Mouse (Mus musculus) erythroblast, embryonic 14.5 days (primary cell): Measurements from ENCODE around the gene Sh3d21. TPM values are rescaled to one million over a fixed set of nuclear protein-coding genes. Genes with fewer than 3 reads are reported as not detected.

Experiments used
- H3K27me3 ChIP-seq: 2 replicates; pipeline ENCODE4 v1.6.1; 2012; ENCODE audit warnings: inconsistent platforms; ENCODE audit not compliant: control insufficient read depth
- H3K36me3 ChIP-seq: 2 replicates; pipeline ENCODE4 v1.6.1; 2012; ENCODE audit warnings: mild to moderate bottlenecking, inconsistent platforms; ENCODE audit not compliant: control insufficient read depth
- H3K4me1 ChIP-seq: 2 replicates; pipeline ENCODE4 v1.6.1; 2012; ENCODE audit warnings: inconsistent platforms; ENCODE audit not compliant: control insufficient read depth
- H3K4me3 ChIP-seq: replicated peaks from 2 replicates; pipeline ENCODE3; 2012; ENCODE audit warnings: moderate library complexity, mild to moderate bottlenecking, inconsistent platforms
- H3K9me3 ChIP-seq: 2 replicates; pipeline ENCODE4 v1.6.1; 2012; ENCODE audit warnings: low read length, inconsistent platforms, mixed read lengths; ENCODE audit not compliant: control insufficient read depth
- GATA1 ChIP-seq: IDR thresholded peaks from 2 replicates; pipeline ENCODE4 v1.6.1; 2012; ENCODE audit warnings: low read length, inconsistent platforms, mixed read lengths
- TAL1 ChIP-seq: IDR thresholded peaks from 3 replicates; pipeline ENCODE4 v1.6.1; 2012; ENCODE audit warnings: low read length, inconsistent platforms, mixed read lengths
- polyA plus RNA-seq: library from polyadenylated mRNA; stranded (reverse); fragments of >175 nt; gene quantifications from 2 replicates; pipeline ENCODE4 v1.2.3, GENCODE M21; 2012

Sh3d21 gene
- polyA plus RNA-seq, 1 experiment = 0.05 TPM

DNA sequence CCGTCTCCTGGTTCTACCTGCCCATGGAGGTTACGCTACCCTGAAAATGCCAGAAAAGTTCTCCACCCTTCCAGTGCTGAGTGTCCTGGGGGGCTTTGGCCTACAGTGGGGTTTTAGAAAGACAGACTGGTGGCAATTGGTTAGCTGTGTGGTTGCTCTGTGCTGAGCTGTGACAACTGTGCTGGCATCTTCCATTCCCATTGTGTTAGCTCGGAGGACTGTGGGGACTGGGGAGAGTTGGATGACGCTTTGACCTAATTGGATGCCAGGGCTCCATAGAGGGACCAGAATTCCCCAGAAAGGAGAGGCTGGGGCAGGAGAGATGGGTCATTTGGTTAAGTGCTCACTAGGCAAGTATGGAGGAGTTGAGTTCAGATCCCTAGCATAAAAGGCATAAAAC lies 29.1 kb downstream of the Sh3d21 start:
- Histone ChIP-seq H3K36me3 (peaks cover 82% of the 10 kb centered on the region), H3K27me3 (no peaks in the 10 kb centered on the region)
- no peak for TF ChIP-seq GATA1
- no peak for TF ChIP-seq TAL1

DNA sequence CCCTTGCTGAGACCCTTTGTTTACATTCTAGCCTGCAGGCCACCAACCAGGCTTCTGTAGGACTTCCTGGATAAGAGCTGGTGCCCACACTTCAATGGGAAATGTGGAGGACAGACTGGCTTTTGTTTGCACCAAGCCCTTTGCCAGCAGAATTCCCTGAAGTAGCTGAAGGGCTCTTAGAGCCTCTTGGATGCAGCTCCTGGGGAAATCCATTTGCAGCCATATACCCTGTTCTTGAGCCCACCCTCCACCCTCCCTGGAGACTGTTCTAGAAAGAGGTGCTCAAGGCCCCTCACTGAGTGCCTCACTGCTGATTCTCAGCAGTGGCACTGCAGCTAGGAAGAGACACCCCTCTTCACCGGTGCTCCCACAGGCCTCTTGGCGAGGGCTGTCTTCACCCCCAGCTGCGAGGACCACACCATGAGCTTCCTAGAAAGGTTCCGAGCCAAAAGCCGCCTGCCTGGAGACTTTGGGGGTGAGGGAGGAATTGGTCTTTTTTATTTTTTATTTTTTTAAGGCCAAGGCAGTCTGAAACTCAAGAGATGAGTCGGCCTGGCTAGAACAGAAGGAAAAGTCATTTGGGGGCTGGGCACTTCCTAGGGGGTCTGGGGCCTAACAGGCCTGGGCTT lies 30.5 kb downstream of the Sh3d21 start:
- peaks cover 82% of the 10 kb centered on the region for H3K36me3 ChIP-seq
- H3K9me3 ChIP-seq = no peaks in the 10 kb centered on the region
- TF ChIP-seq GATA1 (no peak), TAL1 (no peak)
- no peak overlapping the region for H3K4me3 ChIP-seq
- H3K4me1 ChIP-seq = no peaks in the 10 kb centered on the region
- H3K27me3 ChIP-seq = no peaks in the 10 kb centered on the region

More for the DNA sequence above, 29.1 kb downstream of the Sh3d21 start:
- Histone ChIP-seq H3K9me3 (no peaks in the 10 kb centered on the region), H3K4me1 (no peaks in the 10 kb centered on the region), H3K4me3 (no peak overlapping the region)

DNA sequence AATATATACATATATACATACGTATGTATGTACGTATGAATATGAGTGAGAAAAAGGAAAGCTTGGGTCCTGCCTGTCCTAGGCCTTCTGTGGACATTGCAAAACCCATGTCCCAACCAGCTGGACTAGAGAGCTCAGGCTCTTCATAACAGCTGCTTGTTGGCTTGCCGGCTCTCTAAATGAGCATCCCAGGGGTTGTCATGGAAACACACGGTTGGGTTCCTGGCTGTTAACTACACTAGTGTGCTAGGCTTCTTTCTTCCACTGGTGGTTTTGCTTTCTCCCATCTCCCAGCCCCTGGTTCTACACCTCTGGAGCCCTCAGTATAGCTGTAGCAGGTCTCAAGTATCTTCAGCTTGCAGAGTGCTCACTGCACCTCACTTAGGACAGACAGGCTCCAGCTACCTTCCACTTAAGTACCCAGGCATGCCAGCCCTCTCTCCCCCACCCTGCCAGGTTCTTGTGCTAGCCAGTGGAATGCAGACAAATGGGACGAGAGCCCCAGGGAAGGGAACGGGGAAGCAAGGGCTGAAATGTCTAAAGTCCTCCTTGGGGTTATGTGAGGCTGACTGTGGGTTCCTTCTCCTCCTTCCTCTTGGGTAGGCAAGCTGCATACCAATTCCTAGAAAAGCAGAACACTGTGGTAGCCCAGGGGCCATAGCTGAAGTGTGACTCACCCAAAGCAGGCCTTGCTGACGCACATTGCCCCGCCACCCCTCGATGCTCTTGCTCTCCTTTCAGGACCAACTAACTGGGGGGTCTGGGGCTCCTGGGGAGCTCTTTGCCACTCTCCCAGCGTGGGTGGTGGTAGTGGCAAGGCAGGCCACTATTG lies 31.8 kb downstream of the Sh3d21 start:
- Histone ChIP-seq H3K36me3 (peaks cover 78% of the 10 kb centered on the region), H3K4me1 (no peaks in the 10 kb centered on the region), H3K27me3 (no peaks in the 10 kb centered on the region), H3K9me3 (no peaks in the 10 kb centered on the region), H3K4me3 (no peak overlapping the region)
- TF ChIP-seq TAL1 (no peak), GATA1 (no peak)

DNA sequence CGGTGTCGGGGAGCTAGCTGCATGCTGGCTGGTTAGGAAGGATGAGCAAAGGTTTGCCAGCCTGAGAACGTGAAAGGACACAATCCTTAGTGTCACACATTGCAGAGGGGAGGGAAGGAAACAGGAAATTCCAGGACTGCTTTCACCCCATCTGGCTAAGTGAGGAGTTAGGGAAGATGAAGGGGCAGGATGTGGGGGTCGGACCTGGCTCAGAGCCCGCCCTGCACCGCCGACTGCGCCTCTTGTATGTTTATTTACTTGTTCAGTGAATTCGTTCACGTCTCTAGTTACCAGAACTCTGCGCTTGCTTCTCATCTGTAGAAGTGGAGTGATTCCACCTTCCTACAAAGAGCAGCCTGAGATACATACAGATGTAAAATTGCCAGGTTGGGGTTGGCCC lies 32.8 kb downstream of the Sh3d21 start:
- TF ChIP-seq TAL1 (no peak), GATA1 (no peak)
- Histone ChIP-seq H3K4me1 (no peaks in the 10 kb centered on the region), H3K9me3 (no peaks in the 10 kb centered on the region), H3K4me3 (no peak overlapping the region), H3K27me3 (no peaks in the 10 kb centered on the region), H3K36me3 (peaks cover 80% of the 10 kb centered on the region)

DNA sequence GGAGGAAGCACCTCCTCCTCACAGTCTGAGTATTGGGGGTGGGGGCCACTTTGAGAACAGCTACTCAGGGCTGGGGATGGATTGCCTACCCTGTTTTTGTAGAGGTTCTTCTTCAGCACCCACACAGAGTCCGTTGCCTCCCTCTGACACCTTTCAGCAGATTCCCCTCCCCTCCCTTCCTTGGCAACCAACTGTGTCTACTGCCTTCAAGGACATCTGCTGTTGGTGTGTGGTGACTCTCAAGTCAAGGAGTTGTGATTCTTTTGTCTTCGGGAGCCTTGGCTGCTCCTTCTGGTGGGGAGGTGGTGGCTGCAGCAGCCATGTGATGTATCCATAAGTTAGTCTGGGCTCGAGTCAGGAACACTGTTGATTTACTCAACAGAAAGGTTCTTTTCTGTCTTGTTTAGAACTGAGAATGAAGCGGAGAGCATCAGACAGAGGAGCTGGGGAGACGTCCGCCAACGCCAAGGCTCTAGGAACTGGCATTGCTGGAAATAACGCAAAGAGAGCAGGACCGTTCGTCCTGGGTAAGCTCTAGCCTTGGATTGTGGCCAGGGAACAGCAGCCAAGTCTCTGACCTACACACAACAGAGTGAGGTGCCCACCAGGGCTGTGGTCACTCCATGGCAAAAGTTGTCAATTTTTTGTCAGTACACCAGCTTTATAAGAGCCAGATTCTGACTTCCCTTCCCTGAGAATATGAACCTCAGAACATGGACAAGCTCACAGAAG lies 39.8 kb downstream of the Sh3d21 start:
- no peak for TF ChIP-seq GATA1
- no peak for TF ChIP-seq TAL1
- Histone ChIP-seq H3K9me3 (no peaks in the 10 kb centered on the region), H3K27me3 (no peaks in the 10 kb centered on the region), H3K4me1 (no peaks in the 10 kb centered on the region), H3K36me3 (peaks cover 49% of the 10 kb centered on the region), H3K4me3 (no peak overlapping the region)

DNA sequence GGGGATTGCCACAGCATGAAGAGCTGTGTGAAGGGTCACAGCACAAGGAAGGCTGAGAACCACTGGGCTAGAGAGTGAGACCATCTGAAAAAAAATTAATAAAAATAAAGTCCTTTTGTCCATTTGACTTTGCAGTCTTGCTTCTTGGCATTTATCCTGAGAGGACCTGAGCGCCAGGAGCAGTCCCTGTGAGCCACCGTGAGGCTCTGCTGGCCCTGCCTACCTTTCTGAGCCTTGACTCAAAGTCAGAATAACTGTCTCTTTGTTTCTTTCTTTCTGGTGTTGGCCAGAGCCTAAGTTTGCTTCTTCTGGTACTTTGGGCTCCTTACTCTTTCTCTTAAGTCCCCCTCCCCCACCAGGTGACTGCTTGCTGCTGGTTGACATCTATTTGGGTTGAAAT lies 42.8 kb downstream of the Sh3d21 start:
- Histone ChIP-seq H3K4me3 (no peak overlapping the region), H3K9me3 (no peaks in the 10 kb centered on the region), H3K4me1 (no peaks in the 10 kb centered on the region; the same call in 1 of the 2 replicates), H3K36me3 (peaks cover 38% of the 10 kb centered on the region), H3K27me3 (no peaks in the 10 kb centered on the region)
- TF ChIP-seq TAL1 = no peak
- no peak for TF ChIP-seq GATA1

DNA sequence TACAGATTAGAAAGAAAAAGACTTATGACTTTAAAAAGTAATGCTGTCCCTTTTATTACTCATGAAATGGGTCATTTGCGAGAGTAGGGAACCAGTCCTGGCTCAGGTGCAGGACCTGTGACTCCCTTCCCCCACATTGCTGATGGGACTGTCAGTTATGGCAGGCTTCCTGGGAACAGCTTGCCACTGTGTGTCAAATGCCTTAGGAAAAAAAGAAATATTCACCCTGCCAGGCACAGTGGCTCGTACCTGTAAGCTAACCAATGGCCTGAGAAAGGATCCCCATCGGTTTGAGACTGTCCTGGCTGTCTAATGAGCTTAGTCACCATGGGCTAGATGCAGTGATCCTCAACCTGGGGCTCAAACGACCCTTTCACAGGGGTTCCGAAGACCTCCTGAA lies 43.2 kb downstream of the Sh3d21 start:
- Histone ChIP-seq H3K4me1 (no peaks in the 10 kb centered on the region; the same call in 1 of the 2 replicates), H3K27me3 (no peaks in the 10 kb centered on the region), H3K36me3 (peaks cover 34% of the 10 kb centered on the region), H3K4me3 (no peak overlapping the region), H3K9me3 (no peaks in the 10 kb centered on the region)
- no peak for TF ChIP-seq TAL1
- no peak for TF ChIP-seq GATA1

DNA sequence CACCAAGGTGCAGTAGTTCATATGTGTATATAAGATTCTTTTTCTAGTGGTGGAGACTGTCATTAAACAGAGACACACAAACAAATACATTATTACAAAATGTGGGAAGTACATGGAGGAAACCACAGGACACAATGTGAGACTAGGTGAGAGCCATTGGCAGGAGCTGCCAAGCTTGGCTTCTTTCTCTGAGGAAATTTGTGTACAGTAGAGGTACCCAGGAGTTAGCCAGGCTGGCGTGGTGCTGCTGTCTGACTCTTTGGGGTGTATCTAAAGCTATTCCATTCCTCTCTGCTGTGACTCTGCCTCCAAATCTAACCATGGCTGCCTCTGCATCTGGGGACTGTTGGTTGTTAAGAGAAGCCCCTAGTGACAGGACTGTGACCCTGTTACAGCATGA lies 44.2 kb downstream of the Sh3d21 start:
- Histone ChIP-seq H3K4me1 (peaks cover 2% of the 10 kb centered on the region; the same call in 1 of the 2 replicates), H3K4me3 (no peak overlapping the region), H3K9me3 (no peaks in the 10 kb centered on the region), H3K36me3 (peaks cover 26% of the 10 kb centered on the region), H3K27me3 (no peaks in the 10 kb centered on the region)
- no peak for TF ChIP-seq TAL1
- no peak for TF ChIP-seq GATA1

DNA sequence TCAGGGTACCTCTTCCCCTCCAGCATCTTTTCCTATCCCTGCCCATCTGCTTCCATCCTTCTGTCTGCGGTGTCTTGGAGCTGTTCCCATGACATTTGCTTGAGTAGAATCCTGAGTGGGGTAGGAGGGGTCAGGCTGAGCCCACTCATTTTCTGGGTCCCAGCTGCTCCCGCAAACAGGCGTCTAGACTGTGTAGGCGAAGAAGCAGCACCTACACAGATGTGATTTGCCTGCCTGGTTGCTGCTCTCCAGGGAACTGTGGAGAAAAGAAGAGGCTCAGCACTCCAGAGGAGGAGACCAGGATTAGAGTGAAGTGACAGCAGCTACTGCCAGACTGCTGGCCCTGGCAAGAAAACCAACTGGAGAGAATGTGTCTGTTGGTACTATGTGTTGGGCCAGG lies 44.6 kb downstream of the Sh3d21 start:
- no peaks in the 10 kb centered on the region for H3K9me3 ChIP-seq
- peaks cover 5% of the 10 kb centered on the region for H3K4me1 ChIP-seq
- no peak overlapping the region for H3K4me3 ChIP-seq
- H3K27me3 ChIP-seq = no peaks in the 10 kb centered on the region
- no peak for TF ChIP-seq TAL1
- TF ChIP-seq GATA1 = no peak
- peaks cover 23% of the 10 kb centered on the region for H3K36me3 ChIP-seq
